Mouse (Mus musculus): ENCODE data around the gene Klf13. TPM values are rescaled to one million over a fixed set of nuclear protein-coding genes. Genes with fewer than 3 reads are reported as not detected.

Gene Klf13
- polyA plus RNA-seq, 1 experiment from 2014 or later, result 33.4 TPM

DNA sequence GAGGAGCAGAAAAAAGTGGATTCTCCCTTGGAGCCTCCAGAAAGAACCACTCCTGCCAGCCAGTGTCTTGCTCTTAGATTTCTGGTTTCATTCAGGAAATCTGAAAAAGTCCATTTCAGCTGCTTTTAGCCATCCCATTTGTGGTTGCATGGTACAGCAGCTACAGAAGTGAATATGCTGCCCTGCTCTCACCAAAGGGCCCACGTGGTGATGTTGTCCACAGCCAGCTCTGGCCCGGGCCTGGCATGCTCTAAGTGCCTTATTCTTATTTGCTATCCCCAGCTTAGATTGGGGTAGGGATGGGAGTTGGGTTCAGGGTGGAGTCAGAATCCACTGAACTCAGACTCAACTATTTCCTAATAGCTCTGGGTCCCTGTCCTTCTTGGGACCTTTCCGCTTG is 43.5 kb downstream of the Klf13 start:
- peaks cover 28% of the 10 kb centered on the region for H3K4me1 ChIP-seq (replicated peaks)
- DNase-seq (ENCODE audit: low spot score), result no peak
- 90% methylated on average over 3 of the region's 3 CpGs for WGBS
- no peaks in the 10 kb centered on the region for H3K9me3 ChIP-seq
- no peak overlapping the region for H3K27ac ChIP-seq
- H3K27me3 ChIP-seq (ENCODE audit: insufficient read depth, poor library complexity, severe bottlenecking), result no peaks in the 10 kb centered on the region
- H3K36me3 ChIP-seq, result peaks cover 16% of the 10 kb centered on the region
- H3K4me3 ChIP-seq, result no peak overlapping the region

- 72% methylated on average over 4 of the region's 4 CpGs for WGBS
- Histone ChIP-seq H3K27ac (no peak overlapping the region), H3K27me3 (ENCODE audit: insufficient read depth, poor library complexity, severe bottlenecking) (no peaks in the 10 kb centered on the region), H3K4me1 (replicated peaks) (peaks cover 30% of the 10 kb centered on the region), H3K9me3 (no peaks in the 10 kb centered on the region), H3K36me3 (peaks cover 21% of the 10 kb centered on the region), H3K4me3 (no peak overlapping the region)
- DNase-seq (ENCODE audit: low spot score), result no peak
Observed at GRCm38 (mm10) chr7:63894662-63895061, 44.1 kb downstream of the Klf13 start.

GRCm38 (mm10) chr7:63893729-63894128 is 45.0 kb downstream of the Klf13 start:
- Histone ChIP-seq H3K9me3 (no peaks in the 10 kb centered on the region), H3K27me3 (ENCODE audit: insufficient read depth, poor library complexity, severe bottlenecking) (no peaks in the 10 kb centered on the region), H3K36me3 (peaks cover 30% of the 10 kb centered on the region), H3K27ac (no peak overlapping the region), H3K4me3 (no peak overlapping the region), H3K4me1 (replicated peaks) (peaks cover 37% of the 10 kb centered on the region)
- no peak for DNase-seq (ENCODE audit: low spot score)
- 76% methylated on average over 4 of the region's 4 CpGs for WGBS

DNA sequence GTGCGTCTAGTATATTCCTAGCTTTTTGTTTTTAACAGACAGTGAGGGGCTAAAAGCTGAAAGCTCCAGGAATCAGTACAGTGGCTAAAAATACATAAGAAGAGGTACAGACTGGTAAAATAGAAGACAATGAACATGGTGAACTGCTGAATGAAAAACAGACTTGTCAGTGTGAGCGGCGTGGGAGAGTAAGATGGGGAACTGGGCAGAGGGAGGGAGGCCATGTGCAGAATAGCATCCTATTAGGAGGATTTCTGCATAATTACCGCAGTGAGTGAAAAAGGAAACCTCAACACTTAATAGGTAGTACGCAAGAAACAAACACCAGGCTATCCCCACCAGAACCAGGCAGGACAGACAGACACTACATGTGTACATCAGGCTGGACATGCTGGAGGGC is 45.5 kb downstream of the Klf13 start:
- no peaks in the 10 kb centered on the region for H3K27me3 ChIP-seq (ENCODE audit: insufficient read depth, poor library complexity, severe bottlenecking)
- WGBS, result 88% methylated on average over 5 of the region's 5 CpGs
- H3K4me3 ChIP-seq, result no peak overlapping the region
- H3K4me1 ChIP-seq (replicated peaks), result peaks cover 35% of the 10 kb centered on the region
- H3K36me3 ChIP-seq, result peaks cover 35% of the 10 kb centered on the region
- DNase-seq (ENCODE audit: low spot score), result no peak
- no peaks in the 10 kb centered on the region for H3K9me3 ChIP-seq
- H3K27ac ChIP-seq, result no peak overlapping the region

- peaks cover 18% of the 10 kb centered on the region for H3K4me1 ChIP-seq (replicated peaks)
- 72% methylated on average over 43 of the region's 43 CpGs for WGBS
- no peak overlapping the region for H3K4me3 ChIP-seq
- no peak for DNase-seq (ENCODE audit: low spot score)
- H3K9me3 ChIP-seq, result no peaks in the 10 kb centered on the region
- H3K27ac ChIP-seq, result no peak overlapping the region
- peaks cover 46% of the 10 kb centered on the region for H3K36me3 ChIP-seq
- no peaks in the 10 kb centered on the region for H3K27me3 ChIP-seq (ENCODE audit: insufficient read depth, poor library complexity, severe bottlenecking)
Observed at GRCm38 (mm10) chr7:63891488-63892075, 47.1 kb downstream of the Klf13 start.

GRCm38 (mm10) chr7:63889116-63889975 is 49.4 kb downstream of the Klf13 start:
- no peak overlapping the region; the same call in 1 of the 2 replicates for H3K27ac ChIP-seq
- 74% methylated on average over 9 of the region's 9 CpGs for WGBS

DNA sequence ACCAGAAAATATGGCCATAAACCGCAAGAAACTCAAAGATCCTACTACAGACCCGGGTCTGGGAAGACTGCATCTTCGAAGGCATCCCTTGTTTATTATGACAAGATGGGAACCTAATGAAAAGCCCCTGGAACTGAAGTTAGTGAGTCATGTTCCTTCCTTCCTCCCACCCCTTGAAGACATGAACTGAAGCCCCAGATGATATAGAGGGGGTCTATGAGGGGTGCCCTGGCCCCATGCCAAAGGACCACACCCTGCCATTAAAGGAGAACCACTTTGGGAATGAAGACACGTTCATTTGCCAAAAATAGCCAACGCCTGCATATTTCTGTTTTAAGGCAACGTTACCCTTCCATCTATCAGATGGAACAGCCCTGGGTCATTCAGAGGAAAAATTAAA is 50.0 kb downstream of the Klf13 start:
- H3K27me3 ChIP-seq (ENCODE audit: insufficient read depth, poor library complexity, severe bottlenecking), result no peaks in the 10 kb centered on the region
- no peak overlapping the region for H3K27ac ChIP-seq
- peaks cover 46% of the 10 kb centered on the region for H3K36me3 ChIP-seq
- no peak for DNase-seq (ENCODE audit: low spot score)
- H3K4me1 ChIP-seq (replicated peaks), result peaks cover 12% of the 10 kb centered on the region
- no peak overlapping the region for H3K4me3 ChIP-seq
- H3K9me3 ChIP-seq, result no peaks in the 10 kb centered on the region
- 85% methylated on average over 6 of the region's 6 CpGs for WGBS

More at GRCm38 (mm10) chr7:63889116-63889975, 49.4 kb downstream of the Klf13 start:
- DNase-seq (ENCODE audit: low spot score), result no peak
- peaks cover 46% of the 10 kb centered on the region for H3K36me3 ChIP-seq
- peaks cover 12% of the 10 kb centered on the region for H3K4me1 ChIP-seq (replicated peaks)
- H3K27me3 ChIP-seq (ENCODE audit: insufficient read depth, poor library complexity, severe bottlenecking), result no peaks in the 10 kb centered on the region
- no peak overlapping the region for H3K4me3 ChIP-seq
- no peaks in the 10 kb centered on the region for H3K9me3 ChIP-seq

- DNase-seq (ENCODE audit: low spot score), result no peak
- no peaks in the 10 kb centered on the region for H3K9me3 ChIP-seq
- no peak overlapping the region for H3K4me3 ChIP-seq
- H3K36me3 ChIP-seq, result peaks cover 46% of the 10 kb centered on the region
- WGBS, result 90% methylated on average over 10 of the region's 10 CpGs
- H3K27me3 ChIP-seq (ENCODE audit: insufficient read depth, poor library complexity, severe bottlenecking), result no peaks in the 10 kb centered on the region
- H3K4me1 ChIP-seq (replicated peaks), result peaks cover 12% of the 10 kb centered on the region
- H3K27ac ChIP-seq, result no peak overlapping the region
Observed at GRCm38 (mm10) chr7:63887602-63888123, 51.1 kb downstream of the Klf13 start.

GRCm38 (mm10) chr7:63887034-63887551 is 51.6 kb downstream of the Klf13 start:
- H3K27ac ChIP-seq, result no peak overlapping the region
- no peak for DNase-seq (ENCODE audit: low spot score)
- no peaks in the 10 kb centered on the region for H3K9me3 ChIP-seq
- no peak overlapping the region for H3K4me3 ChIP-seq
- WGBS, result 63% methylated on average over 8 of the region's 8 CpGs
- no peaks in the 10 kb centered on the region for H3K27me3 ChIP-seq (ENCODE audit: insufficient read depth, poor library complexity, severe bottlenecking)
- H3K36me3 ChIP-seq, result peaks cover 46% of the 10 kb centered on the region
- peaks cover 12% of the 10 kb centered on the region for H3K4me1 ChIP-seq (replicated peaks)

- H3K36me3 ChIP-seq, result peaks cover 29% of the 10 kb centered on the region
- H3K4me1 ChIP-seq (replicated peaks), result peaks cover 9% of the 10 kb centered on the region; the same call in 1 of the 2 replicates
- H3K27me3 ChIP-seq (ENCODE audit: insufficient read depth, poor library complexity, severe bottlenecking), result no peaks in the 10 kb centered on the region
- no peak overlapping the region for H3K4me3 ChIP-seq
- no peak overlapping the region for H3K27ac ChIP-seq
- H3K9me3 ChIP-seq, result no peaks in the 10 kb centered on the region
- no peak for DNase-seq (ENCODE audit: low spot score)
- 91% methylated on average over 7 of the region's 7 CpGs for WGBS
Observed at GRCm38 (mm10) chr7:63885025-63885424, 53.7 kb downstream of the Klf13 start.

GRCm38 (mm10) chr7:63882739-63883138 is 56.0 kb downstream of the Klf13 start:
- Histone ChIP-seq H3K4me3 (no peak overlapping the region), H3K36me3 (peaks cover 7% of the 10 kb centered on the region; the same call in 1 of the 2 replicates), H3K4me1 (replicated peaks) (peaks cover 3% of the 10 kb centered on the region), H3K9me3 (no peaks in the 10 kb centered on the region), H3K27me3 (ENCODE audit: insufficient read depth, poor library complexity, severe bottlenecking) (no peaks in the 10 kb centered on the region), H3K27ac (no peak overlapping the region)
- no peak for DNase-seq (ENCODE audit: low spot score)
- 88% methylated on average over 7 of the region's 7 CpGs for WGBS

- Histone ChIP-seq H3K4me3 (no peak overlapping the region), H3K4me1 (replicated peaks) (peaks cover 8% of the 10 kb centered on the region), H3K27me3 (ENCODE audit: insufficient read depth, poor library complexity, severe bottlenecking) (no peaks in the 10 kb centered on the region), H3K36me3 (no peaks in the 10 kb centered on the region), H3K27ac (no peak overlapping the region), H3K9me3 (no peaks in the 10 kb centered on the region)
- 89% methylated on average over 6 of the region's 6 CpGs for WGBS
- no peak for DNase-seq (ENCODE audit: low spot score)
Observed at GRCm38 (mm10) chr7:63879583-63879982, 59.1 kb downstream of the Klf13 start.

- H3K4me3 ChIP-seq, result no peak overlapping the region
- no peaks in the 10 kb centered on the region for H3K9me3 ChIP-seq
- 21% methylated on average over 14 of the region's 14 CpGs for WGBS
- no peaks in the 10 kb centered on the region for H3K36me3 ChIP-seq
- peaks cover 8% of the 10 kb centered on the region for H3K4me1 ChIP-seq (replicated peaks)
- DNase-seq (ENCODE audit: low spot score), result no peak
- H3K27ac ChIP-seq, result no peak overlapping the region
- no peaks in the 10 kb centered on the region for H3K27me3 ChIP-seq (ENCODE audit: insufficient read depth, poor library complexity, severe bottlenecking)
Observed at GRCm38 (mm10) chr7:63877610-63878009, 61.1 kb downstream of the Klf13 start.

All from hindbrain, embryonic 10.5 days (tissue).